Mouse (Mus musculus): Measurements from ENCODE around the gene Wdr90. TPM values are rescaled to one million over a fixed set of nuclear protein-coding genes. Genes with fewer than 3 reads are reported as not detected.

The Wdr90 gene
- polyA plus RNA-seq, 1 experiment from 2014 or later, result 35.6 TPM

DNA sequence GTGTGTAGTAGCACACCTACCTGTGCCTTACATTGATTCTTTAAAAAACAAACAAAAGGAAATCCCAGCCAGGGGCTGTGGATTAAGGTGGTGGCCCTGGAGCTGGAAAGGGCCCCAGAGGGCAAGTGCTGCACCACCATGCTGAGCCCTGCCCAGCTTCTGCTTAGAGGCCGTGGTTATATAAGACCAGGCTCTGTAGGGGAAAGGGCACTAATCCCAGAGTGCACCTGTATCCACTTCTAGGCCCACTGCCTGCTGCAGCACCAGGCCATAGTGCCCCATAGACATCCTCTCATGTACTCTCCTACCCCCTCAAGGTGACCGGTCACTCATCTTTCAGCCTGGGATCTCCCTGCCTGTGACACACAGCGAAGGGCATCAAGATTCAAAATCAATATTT lies 4.9 kb upstream of the Wdr90 start:
- Histone ChIP-seq H3K27me3 (no peaks in the 10 kb centered on the region), H3K9me3 (replicated peaks) (no peaks in the 10 kb centered on the region), H3K27ac (no peak overlapping the region), H3K9ac (no peak overlapping the region), H3K4me2 (no peak overlapping the region), H3K36me3 (peaks cover 13% of the 10 kb centered on the region), H3K4me3 (replicated peaks) (no peak overlapping the region), H3K4me1 (peaks cover 32% of the 10 kb centered on the region)
- 86% methylated on average over 3 of the region's 3 CpGs for WGBS
- no peak for ATAC-seq (replicated peaks; ENCODE audit: low FRiP score)

DNA sequence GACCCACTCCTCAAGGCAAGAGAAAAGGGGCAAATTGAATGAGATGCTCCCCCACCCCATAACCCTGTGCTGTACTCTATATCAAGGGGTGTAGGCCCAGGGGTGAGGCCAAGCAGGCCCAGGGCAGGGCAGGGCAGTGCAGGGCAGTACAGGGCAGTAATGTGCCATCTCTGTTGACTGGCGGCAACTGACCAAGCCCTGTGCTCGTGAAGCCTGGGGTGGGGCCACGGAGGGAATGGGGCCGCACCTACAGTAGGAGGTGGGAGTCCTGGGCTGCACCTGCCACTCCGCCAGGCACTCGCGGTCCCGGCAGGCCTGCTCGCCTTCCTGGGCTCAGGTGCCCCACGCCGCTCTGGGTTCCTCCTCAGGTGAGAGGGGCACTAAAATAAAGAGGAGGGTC lies 4.0 kb upstream of the Wdr90 start:
- no peak overlapping the region for H3K9ac ChIP-seq
- no peak overlapping the region for H3K4me2 ChIP-seq
- H3K27me3 ChIP-seq, result no peaks in the 10 kb centered on the region
- WGBS, result 91% methylated on average over 11 of the region's 11 CpGs
- H3K9me3 ChIP-seq (replicated peaks), result no peaks in the 10 kb centered on the region
- peaks cover 13% of the 10 kb centered on the region for H3K36me3 ChIP-seq
- H3K27ac ChIP-seq, result no peak overlapping the region
- H3K4me3 ChIP-seq (replicated peaks), result no peak overlapping the region
- no peak for ATAC-seq (replicated peaks; ENCODE audit: low FRiP score)
- H3K4me1 ChIP-seq, result peaks cover 39% of the 10 kb centered on the region

GRCm38 (mm10) chr17:25864311-25864710 lies 3.0 kb upstream of the Wdr90 start:
- WGBS, result 85% methylated on average over 14 of the region's 14 CpGs
- Histone ChIP-seq H3K4me1 (peaks cover 43% of the 10 kb centered on the region), H3K27me3 (no peaks in the 10 kb centered on the region), H3K27ac (no peak overlapping the region), H3K4me2 (no peak overlapping the region), H3K9ac (no peak overlapping the region), H3K4me3 (replicated peaks) (no peak overlapping the region), H3K36me3 (peaks cover 13% of the 10 kb centered on the region), H3K9me3 (replicated peaks) (no peaks in the 10 kb centered on the region)
- ATAC-seq (replicated peaks; ENCODE audit: low FRiP score), result no peak

DNA sequence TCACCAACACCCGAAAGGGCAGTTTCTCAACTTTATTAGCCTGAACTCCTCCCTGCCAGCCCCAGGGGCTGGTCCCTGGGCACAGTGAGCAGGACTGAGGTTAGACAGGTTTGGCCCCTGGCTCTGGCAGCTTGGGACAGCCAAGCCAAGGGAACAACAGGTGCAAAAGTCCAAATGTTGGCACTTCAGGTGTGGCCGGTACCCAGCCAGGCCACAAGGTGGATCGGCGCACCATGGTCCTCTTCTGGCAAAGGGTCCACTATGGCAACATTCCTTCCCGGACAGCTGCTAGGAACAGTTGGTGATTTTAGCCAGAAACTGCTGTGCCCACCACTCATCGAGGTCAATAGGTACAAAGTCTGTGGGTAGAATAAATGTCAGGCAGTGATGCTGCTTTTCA lies 2.4 kb upstream of the Wdr90 start:
- WGBS, result 87% methylated on average over 6 of the region's 6 CpGs
- no peak overlapping the region for H3K9ac ChIP-seq
- H3K27me3 ChIP-seq, result no peaks in the 10 kb centered on the region
- no peak overlapping the region for H3K4me3 ChIP-seq (replicated peaks)
- no peak for ATAC-seq (replicated peaks; ENCODE audit: low FRiP score)
- no peaks in the 10 kb centered on the region for H3K9me3 ChIP-seq (replicated peaks)
- H3K4me2 ChIP-seq, result no peak overlapping the region
- H3K27ac ChIP-seq, result no peak overlapping the region
- H3K36me3 ChIP-seq, result peaks cover 13% of the 10 kb centered on the region
- peaks cover 38% of the 10 kb centered on the region for H3K4me1 ChIP-seq

GRCm38 (mm10) chr17:25861704-25862612 lies 657 bp upstream of the Wdr90 start:
- WGBS, result 13% methylated on average over 6 of the region's 6 CpGs
- Histone ChIP-seq H3K9me3 (replicated peaks) (no peaks in the 10 kb centered on the region), H3K4me3 (replicated peaks) (peak overlapping the region; percentile 57), H3K27me3 (no peaks in the 10 kb centered on the region), H3K36me3 (peaks cover 14% of the 10 kb centered on the region), H3K4me2 (peak overlapping the region; percentile 76), H3K9ac (peak overlapping the region; percentile 68), H3K4me1 (peaks cover 25% of the 10 kb centered on the region), H3K27ac (peak overlapping the region; percentile 85)
- ATAC-seq (replicated peaks; ENCODE audit: low FRiP score), result no peak

DNA sequence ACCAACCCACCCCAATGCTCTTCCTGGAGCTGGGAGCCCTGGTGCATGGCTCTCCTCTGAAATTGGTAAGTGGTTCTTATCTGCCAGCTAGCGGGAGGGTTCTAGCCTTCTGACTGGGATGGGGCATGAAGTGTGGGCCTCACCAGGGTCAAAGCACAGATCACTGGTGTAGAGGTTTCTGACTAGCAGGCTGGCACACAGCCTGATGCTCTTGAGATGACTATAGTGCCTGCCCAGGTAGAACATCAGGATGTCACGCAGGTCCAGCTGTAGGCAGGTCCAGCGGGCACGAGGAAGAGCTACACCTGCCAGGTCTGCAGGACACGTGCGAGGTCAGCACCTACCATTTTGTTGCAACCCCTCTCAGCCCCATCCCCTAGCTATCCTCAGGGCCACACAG lies 1.1 kb downstream of the Wdr90 start:
- WGBS, result 88% methylated on average over 6 of the region's 6 CpGs
- Histone ChIP-seq H3K4me1 (peaks cover 18% of the 10 kb centered on the region), H3K9me3 (replicated peaks) (no peaks in the 10 kb centered on the region), H3K4me3 (replicated peaks) (peak overlapping the region; percentile 57), H3K27me3 (no peaks in the 10 kb centered on the region), H3K36me3 (peaks cover 22% of the 10 kb centered on the region), H3K4me2 (peak overlapping the region; percentile 76), H3K9ac (peak overlapping the region; percentile 68), H3K27ac (no peak overlapping the region)
- no peak for ATAC-seq (replicated peaks; ENCODE audit: low FRiP score)

- peaks cover 23% of the 10 kb centered on the region for H3K4me1 ChIP-seq
- H3K9ac ChIP-seq, result peak within 1 kb of the TSS; percentile 76
- no peaks in the 10 kb centered on the region for H3K9me3 ChIP-seq (replicated peaks)
- H3K27me3 ChIP-seq, result no peaks in the 10 kb centered on the region
- peak within 1 kb of the TSS; percentile 88 for H3K27ac ChIP-seq
- 1% methylated on average over 21 of the region's 21 CpGs for WGBS
- peaks cover 78% of the 10 kb centered on the region for H3K36me3 ChIP-seq
- ATAC-seq (replicated peaks; ENCODE audit: low FRiP score), result peak; percentile 94
- H3K4me3 ChIP-seq (replicated peaks), result peak within 1 kb of the TSS; percentile 77
- H3K4me2 ChIP-seq, result peak within 1 kb of the TSS; percentile 78
These were observed 16.9 kb downstream of the Wdr90 start, which contains the start of gene Rhot2 for GRCm38 (mm10) chr17:25844396-25844901. Rhot2 (minus strand) TSS chr17:25844851.

DNA sequence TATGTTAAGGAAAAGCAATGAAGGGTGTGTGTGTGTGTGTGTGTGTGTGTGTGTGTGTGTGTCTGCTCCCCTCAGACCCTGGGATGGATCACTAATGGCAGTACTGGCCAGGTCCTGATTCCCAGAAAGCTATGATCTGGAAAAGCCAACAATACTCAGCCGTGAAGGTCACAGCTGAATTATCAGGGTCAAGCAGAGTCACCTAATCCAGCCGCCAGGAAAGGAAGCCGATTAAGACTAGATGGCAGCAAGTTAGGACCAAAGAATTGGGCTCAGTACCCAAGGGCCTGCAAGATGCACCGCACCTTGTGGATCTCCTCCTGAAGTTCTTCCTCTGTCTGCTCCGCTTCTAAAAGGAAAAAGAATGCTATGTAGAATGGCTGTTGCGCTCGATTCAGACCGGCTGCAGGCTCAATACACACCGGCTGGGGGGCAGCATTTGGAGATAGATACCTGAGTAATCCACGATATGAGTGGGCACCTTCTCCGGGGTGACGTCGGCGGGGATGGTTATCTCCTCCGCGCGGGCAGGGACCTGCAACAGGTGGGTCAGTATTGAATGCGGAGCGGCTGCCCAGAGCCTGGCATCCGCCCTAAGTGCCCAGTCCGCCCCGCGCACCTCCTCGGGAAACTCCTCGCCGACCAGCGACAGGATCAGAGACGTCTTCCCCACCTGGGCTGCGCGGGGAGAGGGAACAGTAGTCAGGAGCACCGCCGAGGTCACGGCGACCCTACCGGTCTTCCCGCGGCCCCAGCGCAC lies 17.5 kb downstream of the Wdr90 start:
- Histone ChIP-seq H3K4me2 (peak overlapping the region; percentile 78), H3K4me3 (replicated peaks) (peak overlapping the region; percentile 77), H3K4me1 (peaks cover 24% of the 10 kb centered on the region), H3K27me3 (no peaks in the 10 kb centered on the region), H3K36me3 (peaks cover 78% of the 10 kb centered on the region), H3K27ac (peak overlapping the region; percentile 88), H3K9ac (peak overlapping the region; percentile 76), H3K9me3 (replicated peaks) (no peaks in the 10 kb centered on the region)
- no peak for ATAC-seq (replicated peaks; ENCODE audit: low FRiP score)
- WGBS, result 2% methylated on average over 36 of the region's 38 CpGs

- peaks cover 76% of the 10 kb centered on the region for H3K36me3 ChIP-seq
- H3K4me3 ChIP-seq (replicated peaks), result peak overlapping the region; percentile 77
- WGBS, result 90% methylated on average over 4 of the region's 4 CpGs
- no peak for ATAC-seq (replicated peaks; ENCODE audit: low FRiP score)
- H3K4me2 ChIP-seq, result peak overlapping the region; percentile 78
- H3K27me3 ChIP-seq, result no peaks in the 10 kb centered on the region
- peak overlapping the region; percentile 76; the same call in 1 of the 2 replicates for H3K9ac ChIP-seq
- no peaks in the 10 kb centered on the region for H3K9me3 ChIP-seq (replicated peaks)
- no peak overlapping the region for H3K27ac ChIP-seq
- peaks cover 28% of the 10 kb centered on the region for H3K4me1 ChIP-seq
These were observed 18.2 kb downstream of the Wdr90 start for GRCm38 (mm10) chr17:25843122-25843521.

GRCm38 (mm10) chr17:25842509-25842908 lies 18.8 kb downstream of the Wdr90 start:
- peaks cover 78% of the 10 kb centered on the region for H3K36me3 ChIP-seq
- no peak for ATAC-seq (replicated peaks; ENCODE audit: low FRiP score)
- 84% methylated on average over 3 of the region's 3 CpGs for WGBS
- no peak overlapping the region for H3K4me2 ChIP-seq
- H3K27me3 ChIP-seq, result no peaks in the 10 kb centered on the region
- no peak overlapping the region for H3K4me3 ChIP-seq (replicated peaks)
- no peak overlapping the region for H3K27ac ChIP-seq
- no peak overlapping the region for H3K9ac ChIP-seq
- H3K9me3 ChIP-seq (replicated peaks), result no peaks in the 10 kb centered on the region
- peaks cover 34% of the 10 kb centered on the region for H3K4me1 ChIP-seq

GRCm38 (mm10) chr17:25841117-25841880 lies 20.0 kb downstream of the Wdr90 start, which contains the start of gene Gm20683:
Gm20683 (minus strand) TSS chr17:25841763.
- Histone ChIP-seq H3K36me3 (peaks cover 67% of the 10 kb centered on the region), H3K4me3 (replicated peaks) (no peak within 1 kb of the TSS), H3K27me3 (no peaks in the 10 kb centered on the region), H3K9me3 (replicated peaks) (no peaks in the 10 kb centered on the region), H3K4me1 (peaks cover 46% of the 10 kb centered on the region), H3K27ac (no peak within 1 kb of the TSS), H3K4me2 (no peak within 1 kb of the TSS), H3K9ac (no peak within 1 kb of the TSS)
- WGBS, result 95% methylated on average over 22 of the region's 22 CpGs
- ATAC-seq (replicated peaks; ENCODE audit: low FRiP score), result no peak
